Mouse (Mus musculus) lung, postnatal 0 days (tissue): ENCODE data around the gene Celf5. TPM values are rescaled to one million over a fixed set of nuclear protein-coding genes. Genes with fewer than 3 reads are reported as not detected.

Experiments
- ATAC-seq: fragments of 200-750 bp; cut with Nextera tagmentation; 2 replicates; pipeline ENCODE4 v1.8.0; 2017; ENCODE audit warnings: moderate library complexity
- DNase-seq: peaks from one replicate; pipeline ENCODE4 v3.0.0-alpha.2; 2016; ENCODE audit warnings: low spot score
- H3K27ac ChIP-seq: fragments of 300-500 bp; sonication (generic); 2 replicates; pipeline ENCODE4 v1.5.1; 2014; ENCODE audit warnings: antibody characterized with exemption, mild to moderate bottlenecking, low read length, mixed read lengths
- H3K27me3 ChIP-seq: fragments of 300-500 bp; sonication (generic); replicated peaks from 2 replicates; pipeline ENCODE4 v1.6.1; 2014; ENCODE audit warnings: low read length, mixed read lengths; ENCODE audit not compliant: insufficient read depth
- H3K36me3 ChIP-seq: fragments of 300-500 bp; sonication (generic); 2 replicates; pipeline ENCODE4 v1.6.1; 2014; ENCODE audit warnings: low read length, mixed read lengths; ENCODE audit not compliant: insufficient read depth
- H3K4me1 ChIP-seq: fragments of 300-500 bp; sonication (generic); 2 replicates; pipeline ENCODE4 v1.6.1; 2014; ENCODE audit warnings: antibody characterized with exemption, low read depth, low read length, mixed read lengths; ENCODE audit not compliant: insufficient read depth
- H3K4me2 ChIP-seq: fragments of 300-500 bp; sonication (generic); replicated peaks from 2 replicates; pipeline ENCODE4 v1.6.1; 2014; ENCODE audit warnings: low read depth, mild to moderate bottlenecking, low read length, moderate library complexity, mixed read lengths
- H3K4me3 ChIP-seq: fragments of 300-500 bp; sonication (generic); 2 replicates; pipeline ENCODE4 v1.5.1; 2014; ENCODE audit warnings: low read depth, low read length
- H3K9ac ChIP-seq: fragments of 300-500 bp; sonication (generic); replicated peaks from 2 replicates; pipeline ENCODE4 v1.6.1; 2014; ENCODE audit warnings: low read depth, mild to moderate bottlenecking
- H3K9me3 ChIP-seq: fragments of 300-500 bp; sonication (generic); 2 replicates; pipeline ENCODE4 v1.6.1; 2016; ENCODE audit warnings: low read length, mixed read lengths
- CTCF ChIP-seq: IDR thresholded peaks from 2 replicates; pipeline ENCODE4 v1.5.1; 2016; ENCODE audit warnings: antibody characterized with exemption, mild to moderate bottlenecking
- EP300 ChIP-seq: IDR thresholded peaks from 2 replicates; pipeline ENCODE4 v1.6.1; 2016; ENCODE audit warnings: antibody characterized with exemption, mild to moderate bottlenecking, control low read depth
- WGBS: fragments of 180-500 bp; shearing (Covaris S2); extraction: QIAGEN DNeasy Blood & Tissue Kit; methylation state at CpG from one replicate; pipeline ENCODE4 v1.1.7; 2014; 5-methylcytosine and 5-hydroxymethylcytosine counted together
- microRNA-seq: library from miRNA; unstranded; fragments of <30 nt; microRNA quantifications from one replicate; pipeline ENCODE4, GENCODE M21; 2016
- polyA plus RNA-seq: library from polyadenylated mRNA; unstranded; fragments of >200 nt; fragmentation: Nextera tagmentation; extraction: Ambion mirVana; gene quantifications from 2 replicates; pipeline ENCODE4 v1.2.1, GENCODE M21; 2015

Gene Celf5
- polyA plus RNA-seq, 1 experiment from 2014 or later: 0.08 TPM

GRCm38 (mm10) chr10:81412586-81413309 is 69.8 kb downstream of the Celf5 start:
- H3K4me2 ChIP-seq: no peak overlapping the region
- no peaks in the 10 kb centered on the region for H3K36me3 ChIP-seq
- H3K9me3 ChIP-seq: no peaks in the 10 kb centered on the region
- ATAC-seq (no peak), DNase-seq (peak; percentile 26)
- TF ChIP-seq EP300 (0 out of 2 replicates have a peak, but pooled peaks have one; percentile 7), CTCF (no peak)
- peak overlapping the region; percentile 89 for H3K27ac ChIP-seq
- H3K9ac ChIP-seq: no peak overlapping the region
- no peaks in the 10 kb centered on the region for H3K27me3 ChIP-seq
- peaks cover 68% of the 10 kb centered on the region for H3K4me1 ChIP-seq
- WGBS: 62% methylated on average over 16 of the region's 16 CpGs
- no peak overlapping the region for H3K4me3 ChIP-seq

- peaks cover 66% of the 10 kb centered on the region for H3K4me1 ChIP-seq
- DNase-seq (peak; percentile 76), ATAC-seq (peak; percentile 11)
- H3K36me3 ChIP-seq: no peaks in the 10 kb centered on the region
- H3K27me3 ChIP-seq: no peaks in the 10 kb centered on the region
- peak overlapping the region; percentile 89 for H3K27ac ChIP-seq
- H3K9ac ChIP-seq: no peak overlapping the region
- WGBS: 23% methylated on average over 16 of the region's 18 CpGs
- H3K9me3 ChIP-seq: no peaks in the 10 kb centered on the region
- no peak overlapping the region for H3K4me3 ChIP-seq
- peak overlapping the region; percentile 33 for H3K4me2 ChIP-seq
- TF ChIP-seq EP300 (0 out of 2 replicates have a peak, but pooled peaks have one; percentile 6), CTCF (no peak)
Observed at GRCm38 (mm10) chr10:81411471-81412400, 70.8 kb downstream of the Celf5 start.

- peak overlapping the region; percentile 89 for H3K27ac ChIP-seq
- peaks cover 63% of the 10 kb centered on the region for H3K4me1 ChIP-seq
- no peak overlapping the region for H3K4me3 ChIP-seq
- peak; percentile 24 for DNase-seq
- no peaks in the 10 kb centered on the region for H3K9me3 ChIP-seq
- no peaks in the 10 kb centered on the region for H3K36me3 ChIP-seq
- no peaks in the 10 kb centered on the region for H3K27me3 ChIP-seq
- WGBS: 44% methylated on average over 9 of the region's 9 CpGs
- no peak for TF ChIP-seq CTCF
- TF ChIP-seq EP300: no peak
- no peak overlapping the region for H3K4me2 ChIP-seq
- no peak for ATAC-seq
- no peak overlapping the region for H3K9ac ChIP-seq
Observed at GRCm38 (mm10) chr10:81410981-81411380, 71.5 kb downstream of the Celf5 start.

- H3K4me2 ChIP-seq: peak overlapping the region; percentile 22; the same call in 1 of the 2 replicates
- H3K27me3 ChIP-seq: no peaks in the 10 kb centered on the region
- H3K9ac ChIP-seq: no peak overlapping the region
- no peak for ATAC-seq
- H3K4me3 ChIP-seq: no peak overlapping the region
- H3K4me1 ChIP-seq: peaks cover 60% of the 10 kb centered on the region
- H3K9me3 ChIP-seq: no peaks in the 10 kb centered on the region
- DNase-seq: peak; percentile 20
- H3K36me3 ChIP-seq: no peaks in the 10 kb centered on the region
- WGBS: 36% methylated on average over 4 of the region's 4 CpGs
- peak overlapping the region; percentile 81; the same call in 1 of the 2 replicates for H3K27ac ChIP-seq
- no peak for TF ChIP-seq CTCF
- no peak for TF ChIP-seq EP300
Observed at GRCm38 (mm10) chr10:81410350-81410749, 72.2 kb downstream of the Celf5 start.

- H3K27ac ChIP-seq: peak overlapping the region; percentile 81
- peaks cover 5% of the 10 kb centered on the region; the same call in 1 of the 2 replicates for H3K36me3 ChIP-seq
- H3K9ac ChIP-seq: no peak overlapping the region
- H3K4me1 ChIP-seq: peaks cover 49% of the 10 kb centered on the region
- H3K4me2 ChIP-seq: peak overlapping the region; percentile 22; the same call in 1 of the 2 replicates
- no peak for DNase-seq
- no peak overlapping the region for H3K4me3 ChIP-seq
- peak; percentile 4; the same call in 1 of the 2 replicates for ATAC-seq
- no peaks in the 10 kb centered on the region for H3K27me3 ChIP-seq
- 33% methylated on average over 7 of the region's 8 CpGs for WGBS
- H3K9me3 ChIP-seq: no peaks in the 10 kb centered on the region
- TF ChIP-seq CTCF (no peak), EP300 (no peak)
Observed at GRCm38 (mm10) chr10:81409330-81409729, 73.2 kb downstream of the Celf5 start.

Small RNA genes lying within 50 kb of the gene (microRNA-seq; reads per million reads assigned to microRNA genes)
- gene Gm25595 (not detected), gene Mir1191b (0.73 reads per million)

Other genes starting within 250 kb of the Celf5 start
- 2.3 and 2.4 TPM in 2 replicates for gene Zfr2, start 249.6 kb downstream of the Celf5 start, polyA plus RNA-seq
- gene Matk, start 229.8 kb downstream of the Celf5 start, polyA plus RNA-seq: 1.5 and 1.6 TPM in 2 replicates
- gene Mrpl54, start 215.8 kb downstream of the Celf5 start, polyA plus RNA-seq: 132 and 162 TPM in 2 replicates
- gene Apba3, start 215.7 kb downstream of the Celf5 start, polyA plus RNA-seq: 47.9 and 49.4 TPM in 2 replicates
- 24.1 and 30.8 TPM in 2 replicates for gene Tjp3, start 191.1 kb downstream of the Celf5 start, polyA plus RNA-seq
- gene Pip5k1c, start 189.7 kb downstream of the Celf5 start, polyA plus RNA-seq: 31.2 and 32.4 TPM in 2 replicates
- 20.3 and 23.0 TPM in 2 replicates for gene Cactin, start 161.6 kb downstream of the Celf5 start, polyA plus RNA-seq
- gene Tbxa2r, start 154.0 kb downstream of the Celf5 start, polyA plus RNA-seq: 19.6 and 28.4 TPM in 2 replicates
- 0.33 and 0.55 TPM in 2 replicates for gene Gipc3, start 139.4 kb downstream of the Celf5 start, polyA plus RNA-seq
- gene Hmg20b, start 132.2 kb downstream of the Celf5 start, polyA plus RNA-seq: 94.3 and 101 TPM in 2 replicates
- gene Mfsd12, start 125.2 kb downstream of the Celf5 start, polyA plus RNA-seq: 14.0 and 16.9 TPM in 2 replicates
- gene 4930404N11Rik, start 116.9 kb downstream of the Celf5 start, polyA plus RNA-seq: 5.4 and 6.6 TPM in 2 replicates
- gene Fzr1, start 104.2 kb downstream of the Celf5 start, polyA plus RNA-seq: 39.5 and 39.7 TPM in 2 replicates
- gene Dohh, start 98.3 kb downstream of the Celf5 start, polyA plus RNA-seq: 49.4 and 55.2 TPM in 2 replicates
- gene Gm48551, start 98.2 kb downstream of the Celf5 start, polyA plus RNA-seq: 2.4 and 3.0 TPM in 2 replicates
- 0.20 and 0.63 TPM in 2 replicates for gene Gm48552, start 93.7 kb downstream of the Celf5 start, polyA plus RNA-seq
- gene Smim24, start 89.7 kb downstream of the Celf5 start, polyA plus RNA-seq: 3.1 and 3.6 TPM in 2 replicates
- 73.6 and 83.9 TPM in 2 replicates for gene Nfic, start 27.1 kb downstream of the Celf5 start, polyA plus RNA-seq
- 40.7 and 46.7 TPM in 2 replicates for gene Ncln, start 13.7 kb upstream of the Celf5 start, polyA plus RNA-seq
- 19.0 and 19.3 TPM in 2 replicates for gene S1pr4, start 17.4 kb upstream of the Celf5 start, polyA plus RNA-seq
- gene Gna15, start 41.5 kb upstream of the Celf5 start, polyA plus RNA-seq: 4.2 and 4.6 TPM in 2 replicates
- 62.5 and 63.2 TPM in 2 replicates for gene Gna11, start 62.5 kb upstream of the Celf5 start, polyA plus RNA-seq
- gene Aes, start 76.8 kb upstream of the Celf5 start, polyA plus RNA-seq: 467 and 473 TPM in 2 replicates
- 29.9 and 37.0 TPM in 2 replicates for gene Tle2, start 91.9 kb upstream of the Celf5 start, polyA plus RNA-seq
- 12.8 and 18.5 TPM in 2 replicates for gene Tle6, start 118.4 kb upstream of the Celf5 start, polyA plus RNA-seq
- 0.07 and 0.29 TPM in 2 replicates for gene BC025920, start 123.6 kb upstream of the Celf5 start, polyA plus RNA-seq
- gene Sirt6, start 145.1 kb upstream of the Celf5 start, polyA plus RNA-seq: 24.1 and 24.2 TPM in 2 replicates
- gene Ankrd24, start 145.8 kb upstream of the Celf5 start, polyA plus RNA-seq: 4.4 and 5.3 TPM in 2 replicates
- 2.6 and 2.9 TPM in 2 replicates for gene Gm10778, start 166.3 kb upstream of the Celf5 start, polyA plus RNA-seq
- 10.1 and 12.5 TPM in 2 replicates for gene Zfp433, start 222.1 kb upstream of the Celf5 start, polyA plus RNA-seq